In genomic region chr9:13297668-13298512, GRCm38 (mm10) we compare ENCODE assay signal across 8 mouse cellular contexts. TPM values are rescaled to one million over a fixed set of nuclear protein-coding genes. Genes with fewer than 3 reads are reported as not detected.
A peak's percentile ranks its signal among the peaks of the same experiment; 100 is the strongest.
DNase-seq lines count a peak whose midpoint lies in the region; ATAC-seq and TF ChIP-seq lines count a peak whose summit lies in the region.

TSS of gene Maml2 (plus strand) at chr9:13297957.

- no peaks in the 10 kb centered on the region for H3K36me3 ChIP-seq in intestine, postnatal 0 days (ENCODE audit: control insufficient read depth, insufficient read depth)
- H3K36me3 ChIP-seq in liver, adult 2 months (ENCODE audit: control insufficient read depth, insufficient read depth, low read length): no peaks in the 10 kb centered on the region

- peak within 1 kb of the TSS; percentile 67 for H3K4me2 ChIP-seq in intestine, postnatal 0 days (replicated peaks; ENCODE audit: low read depth)

- H3K9me3 ChIP-seq in intestine, postnatal 0 days (ENCODE audit: control insufficient read depth): no peaks in the 10 kb centered on the region

- WGBS in intestine, postnatal 0 days: 1% methylated on average over 23 of the region's 23 CpGs
- 2% methylated on average over 23 of the region's 23 CpGs for WGBS in liver, adult 2 months

- no peaks in the 10 kb centered on the region for H3K27me3 ChIP-seq in intestine, postnatal 0 days (replicated peaks; ENCODE audit: control insufficient read depth, insufficient read depth, low read length)
- H3K27me3 ChIP-seq in liver, adult 2 months (ENCODE audit: control insufficient read depth, insufficient read depth, low read length): no peaks in the 10 kb centered on the region

- H3K4me1 ChIP-seq in cortical plate, adult 2 months (ENCODE audit: control insufficient read depth, insufficient read depth, low read length): peaks cover 3% of the 10 kb centered on the region; the same call in 1 of the 2 replicates
- H3K4me1 ChIP-seq in intestine, postnatal 0 days (replicated peaks; ENCODE audit: control insufficient read depth, insufficient read depth, low read length): no peaks in the 10 kb centered on the region; the same call in 1 of the 2 replicates
- H3K4me1 ChIP-seq in liver, adult 2 months (ENCODE audit: control insufficient read depth, insufficient read depth, low read length): peaks cover 5% of the 10 kb centered on the region

- H3K4me3 ChIP-seq in cortical plate, adult 2 months (ENCODE audit: insufficient read depth, low read length): peak within 1 kb of the TSS; percentile 49
- peak within 1 kb of the TSS; percentile 57 for H3K4me3 ChIP-seq in intestine, postnatal 0 days (ENCODE audit: low read depth, low read length)
- peak within 1 kb of the TSS; percentile 90 for H3K4me3 ChIP-seq in liver, adult 2 months (ENCODE audit: insufficient read depth, low read depth, low read length)

- TF ChIP-seq POLR2A in cortical plate, adult 2 months (IDR thresholded peaks at IDR 0.05; ENCODE audit: extremely low read depth, insufficient read depth, low read length): 0 out of 2 replicates have a peak, but pooled peaks have one; percentile 28
- no peak for TF ChIP-seq POLR2A in liver, adult 2 months (IDR thresholded peaks at IDR 0.05; ENCODE audit: extremely low read depth, insufficient read depth, low read length)

- H3K79me2 ChIP-seq in liver, adult 2 months (ENCODE audit: control insufficient read depth, insufficient read depth, low read length): no peaks in the 10 kb centered on the region

- peak within 1 kb of the TSS; percentile 60 for H3K9ac ChIP-seq in intestine, postnatal 0 days (ENCODE audit: low read depth, low read length)
- peak within 1 kb of the TSS; percentile 79 for H3K9ac ChIP-seq in liver, adult 2 months (ENCODE audit: low read depth, low read length)

- peak; percentile 47 for ATAC-seq in granulocyte monocyte progenitor cell, adult 5-6 weeks (replicated peaks; ENCODE audit: poor library complexity, severe bottlenecking)
- ATAC-seq in intestine, postnatal 0 days: peak; percentile 48; the same call in 1 of the 2 replicates
- ATAC-seq in monocyte, adult 5-6 weeks (replicated peaks; ENCODE audit: insufficient number of reproducible peaks, low FRiP score, low TSS enrichment, poor library complexity, severe bottlenecking): peak; percentile 25

- DNase-seq in layer of hippocampus, adult 11-12 months (ENCODE audit: low spot score): peak; percentile 61
- no peak for DNase-seq in layer of hippocampus, adult 9-10 months (ENCODE audit: low spot score)
- DNase-seq in liver, adult 2 months (ENCODE audit: extremely low read depth, low read depth, low spot score): no peak
- peak; percentile 55 to 75 for DNase-seq in spleen, postnatal 4 days (ENCODE audit: low spot score in 2 of 2)

- H3K27ac ChIP-seq in cortical plate, adult 2 months (ENCODE audit: insufficient read depth, low read length): peak within 1 kb of the TSS; percentile 80
- H3K27ac ChIP-seq in intestine, postnatal 0 days (ENCODE audit: low read depth, low read length): no peak within 1 kb of the TSS; the same call in 1 of the 2 replicates
- peak within 1 kb of the TSS; percentile 12; the same call in 1 of the 2 replicates for H3K27ac ChIP-seq in liver, adult 2 months (replicated peaks; ENCODE audit: insufficient read depth, low read depth, low read length)

- TF ChIP-seq CTCF in cortical plate, adult 2 months (IDR thresholded peaks at IDR 0.05; ENCODE audit: extremely low read depth, insufficient read depth, low read length): no peak
- peak; percentile 41 for TF ChIP-seq CTCF in intestine, postnatal 0 days (IDR thresholded peaks at IDR 0.05; ENCODE audit: low read depth)
- TF ChIP-seq CTCF in liver, adult 2 months (IDR thresholded peaks at IDR 0.05; ENCODE audit: low read depth, low read length): 0 out of 2 replicates have a peak, but pooled peaks have one; percentile 0

RNA-seq across cellular contexts. Expression of gene Maml2, which starts in this region (rescaled TPM):
- polyA plus RNA-seq in cortical plate, adult 2 months (2012; rRNA removed): 5.5 and 6.6 TPM in 2 replicates
- 1.4 and 2.3 TPM in 2 replicates for total RNA-seq in granulocyte monocyte progenitor cell, adult 5-6 weeks (2014; fragmentation: Nextera tagmentation)
- total RNA-seq in granulocyte monocyte progenitor cell, adult 5-6 weeks (2017): 0.26 and 0.69 TPM in 2 replicates
- 3.1 and 3.4 TPM in 2 replicates for polyA plus RNA-seq in intestine, postnatal 0 days (2015; fragmentation: Nextera tagmentation; extraction: Ambion mirVana)
- 1.2 and 1.7 TPM in 2 replicates for total RNA-seq in liver, adult 2 months (2014; rRNA removed)
- 0.50 and 0.77 TPM in 2 replicates for polyA plus RNA-seq in liver, adult 2 months (2012; rRNA removed)
- total RNA-seq in monocyte, adult 5-6 weeks (2017): 4.7 to 15.4 TPM (median 4.8 TPM) in 3 replicates

Comparison
In these comparisons a context has a peak if more than half of its experiments do, and no peak if none do; other contexts are left out.
1. DNase-seq: peak in layer of hippocampus, adult 11-12 months (single experiment) and spleen, postnatal 4 days (2 of 2); none in layer of hippocampus, adult 9-10 months (single experiment) and liver, adult 2 months (single experiment).
2. Peak in every context shown above with its lines, with median percentiles within 50 percentile points of each other: H3K4me3 ChIP-seq and ATAC-seq.